Mouse (Mus musculus): ENCODE results near the gene Lrp2bp. TPM values are rescaled to one million over a fixed set of nuclear protein-coding genes. Genes with fewer than 3 reads are reported as not detected.

The Lrp2bp gene
- polyA plus RNA-seq, 1 experiment from 2014 or later = 0.64 TPM

GRCm38 (mm10) chr8:46040260-46040659 is 41.2 kb downstream of the Lrp2bp start:
- 59% methylated on average over 13 of the region's 13 CpGs for WGBS
- no peak overlapping the region for H3K4me2 ChIP-seq
- H3K27ac ChIP-seq = no peak overlapping the region
- no peak overlapping the region for H3K4me3 ChIP-seq
- no peaks in the 10 kb centered on the region for H3K4me1 ChIP-seq
- no peaks in the 10 kb centered on the region for H3K9me3 ChIP-seq
- H3K36me3 ChIP-seq = peaks cover 5% of the 10 kb centered on the region
- no peak overlapping the region for H3K9ac ChIP-seq
- no peaks in the 10 kb centered on the region for H3K27me3 ChIP-seq
- no peak for ATAC-seq (ENCODE audit: borderline replicate concordance, extremely low read depth, low FRiP score, low TSS enrichment)

DNA sequence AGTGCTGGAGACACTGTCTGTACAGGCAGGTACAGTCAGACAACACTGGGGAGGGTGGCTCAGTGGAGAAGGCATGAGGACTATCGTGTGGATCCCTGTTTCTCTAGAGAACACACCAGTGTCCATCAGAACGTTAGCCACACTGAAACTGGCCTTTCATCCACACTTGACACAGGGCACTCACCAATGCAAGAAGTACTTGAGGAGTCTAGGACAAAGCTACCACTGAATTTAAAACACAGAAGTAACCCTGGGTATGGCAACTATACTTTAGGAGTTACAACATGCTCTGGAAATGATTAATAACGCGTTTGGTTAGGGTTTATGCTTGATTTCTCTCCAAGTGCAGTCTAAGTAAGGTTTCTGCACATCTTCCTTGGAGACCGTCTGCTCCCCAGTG is 73.7 kb downstream of the Lrp2bp start:
- H3K27ac ChIP-seq = 0 out of 2 replicates have a peak overlapping the region, but pooled peaks have one; percentile 13

GRCm38 (mm10) chr8:46073540-46074140 is 74.5 kb downstream of the Lrp2bp start:
- H3K9ac ChIP-seq = no peak overlapping the region
- H3K4me2 ChIP-seq = no peak overlapping the region
- H3K27ac ChIP-seq = peak overlapping the region; percentile 34
- ATAC-seq (ENCODE audit: borderline replicate concordance, extremely low read depth, low FRiP score, low TSS enrichment) = peak; percentile 66; the same call in 1 of the 2 replicates
- 45% methylated on average over 2 of the region's 2 CpGs for WGBS
- no peak overlapping the region for H3K4me3 ChIP-seq
- no peaks in the 10 kb centered on the region for H3K27me3 ChIP-seq
- no peaks in the 10 kb centered on the region; the same call in 1 of the 2 replicates for H3K36me3 ChIP-seq
- no peaks in the 10 kb centered on the region for H3K9me3 ChIP-seq
- H3K4me1 ChIP-seq = peaks cover 22% of the 10 kb centered on the region; the same call in 1 of the 2 replicates

More for the DNA sequence above, 73.7 kb downstream of the Lrp2bp start:
- Histone ChIP-seq H3K4me2 (no peak overlapping the region), H3K9ac (no peak overlapping the region), H3K4me1 (peaks cover 22% of the 10 kb centered on the region; the same call in 1 of the 2 replicates), H3K36me3 (0 out of 2 replicates have a peak, but pooled peaks cover 3% of the 10 kb centered on the region), H3K4me3 (no peak overlapping the region), H3K27me3 (no peaks in the 10 kb centered on the region), H3K9me3 (no peaks in the 10 kb centered on the region)
- 64% methylated on average over 5 of the region's 5 CpGs for WGBS
- no peak; the same call in 1 of the 2 replicates for ATAC-seq (ENCODE audit: borderline replicate concordance, extremely low read depth, low FRiP score, low TSS enrichment)

DNA sequence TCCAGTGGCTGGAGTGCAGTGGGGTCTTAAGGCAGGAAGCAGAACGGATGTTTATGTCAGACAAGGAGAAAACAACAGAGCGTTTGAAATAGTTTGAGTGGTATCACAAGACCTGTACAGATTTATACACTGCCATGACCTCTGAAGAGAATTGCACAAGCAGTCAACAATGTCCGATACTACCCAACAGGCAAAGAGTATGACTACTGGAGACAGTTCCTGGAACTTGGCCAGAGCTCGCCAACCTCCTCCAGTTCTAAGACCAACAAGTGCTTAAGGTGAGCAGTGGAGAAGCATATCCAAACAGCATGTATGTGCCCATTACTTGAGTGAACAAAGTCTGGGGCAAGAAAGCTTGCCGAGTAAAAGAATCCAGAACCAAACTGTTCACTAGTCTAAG is 76.1 kb downstream of the Lrp2bp start:
- Histone ChIP-seq H3K27me3 (no peaks in the 10 kb centered on the region), H3K4me1 (peaks cover 22% of the 10 kb centered on the region; the same call in 1 of the 2 replicates), H3K36me3 (no peaks in the 10 kb centered on the region; the same call in 1 of the 2 replicates), H3K4me2 (no peak overlapping the region), H3K4me3 (no peak overlapping the region), H3K9me3 (no peaks in the 10 kb centered on the region), H3K9ac (no peak overlapping the region), H3K27ac (no peak overlapping the region)
- ATAC-seq (ENCODE audit: borderline replicate concordance, extremely low read depth, low FRiP score, low TSS enrichment) = no peak
- WGBS = 61% methylated on average over 5 of the region's 5 CpGs

DNA sequence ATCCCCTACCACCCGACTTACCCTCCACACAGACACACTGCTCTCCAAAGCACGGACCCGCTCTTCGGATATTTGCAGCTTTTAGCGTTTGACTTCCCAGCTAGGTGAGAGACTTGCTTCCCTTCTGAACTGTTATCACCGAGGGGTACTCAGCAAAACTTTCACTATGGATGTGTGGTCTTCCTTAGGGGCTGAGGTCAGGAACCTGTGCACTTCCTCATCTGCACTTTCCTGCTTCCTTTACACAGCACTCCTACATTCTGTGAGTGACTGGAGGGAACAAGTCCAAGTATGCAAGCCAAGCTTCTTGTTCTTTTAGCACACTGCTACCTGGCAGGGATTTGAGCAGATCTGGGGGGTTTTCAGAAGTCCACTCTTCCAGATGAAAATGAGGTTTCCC is 79.8 kb downstream of the Lrp2bp start:
- no peak for ATAC-seq (ENCODE audit: borderline replicate concordance, extremely low read depth, low FRiP score, low TSS enrichment)
- no peaks in the 10 kb centered on the region for H3K9me3 ChIP-seq
- H3K27ac ChIP-seq = no peak overlapping the region
- H3K4me2 ChIP-seq = no peak overlapping the region
- H3K27me3 ChIP-seq = no peaks in the 10 kb centered on the region
- WGBS = 68% methylated on average over 6 of the region's 6 CpGs
- H3K9ac ChIP-seq = no peak overlapping the region
- no peaks in the 10 kb centered on the region; the same call in 1 of the 2 replicates for H3K36me3 ChIP-seq
- H3K4me3 ChIP-seq = no peak overlapping the region
- peaks cover 10% of the 10 kb centered on the region; the same call in 1 of the 2 replicates for H3K4me1 ChIP-seq

Other genes starting within 250 kb of the Lrp2bp start
- gene Pdlim3, start 113.8 kb upstream of the Lrp2bp start, polyA plus RNA-seq (2015; fragmentation: Nextera tagmentation; extraction: Ambion mirVana) = 41.8 and 46.1 TPM in 2 replicates
- not detected in 2 replicates for gene Ccdc110, start 64.7 kb upstream of the Lrp2bp start, polyA plus RNA-seq (2015; fragmentation: Nextera tagmentation; extraction: Ambion mirVana)
- gene 1700029J07Rik, start 24.1 kb upstream of the Lrp2bp start, polyA plus RNA-seq (2015; fragmentation: Nextera tagmentation; extraction: Ambion mirVana) = 3.3 and 4.3 TPM in 2 replicates
- 78.4 and 80.1 TPM in 2 replicates for gene Ufsp2, start 23.8 kb upstream of the Lrp2bp start, polyA plus RNA-seq (2015; fragmentation: Nextera tagmentation; extraction: Ambion mirVana)
- 33.4 and 44.7 TPM in 2 replicates for gene Ankrd37, start 6.4 kb downstream of the Lrp2bp start, polyA plus RNA-seq (2015; fragmentation: Nextera tagmentation; extraction: Ambion mirVana)
- 25.9 and 26.5 TPM in 2 replicates for gene Cfap97, start 152.5 kb downstream of the Lrp2bp start, polyA plus RNA-seq (2015; fragmentation: Nextera tagmentation; extraction: Ambion mirVana)
- 8.1 and 9.7 TPM in 2 replicates for gene Snx25, start 152.9 kb downstream of the Lrp2bp start, polyA plus RNA-seq (2015; fragmentation: Nextera tagmentation; extraction: Ambion mirVana)
- gene Slc25a4, start 212.0 kb downstream of the Lrp2bp start, polyA plus RNA-seq (2015; fragmentation: Nextera tagmentation; extraction: Ambion mirVana) = 450 and 462 TPM in 2 replicates

All from lung, embryonic 15.5 days (tissue).